Mouse (Mus musculus) frontal cortex, postnatal 10 days (tissue): ENCODE data around the gene Acp2.
A peak's percentile ranks its signal among the peaks of the same experiment; 100 is the strongest.

Experiments
- DNase-seq, 2 experiments: peaks; one replicate each; pipeline ENCODE4 v3.0.0; 2022; ENCODE audit warnings: low spot score in 2 of 2, mixed read lengths in 1 of 2

The Acp2 gene

GRCm38 (mm10) chr2:91256256-91257125 is 53.8 kb downstream of the Acp2 start:
- DNase-seq = peak in 1 of 2 experiments; percentile 50

GRCm38 (mm10) chr2:91257126-91257980 is 54.7 kb downstream of the Acp2 start:
- no peak for DNase-seq

GRCm38 (mm10) chr2:91258054-91258453 is 55.4 kb downstream of the Acp2 start:
- peak; percentile 60 to 64 for DNase-seq

- DNase-seq = no peak
Observed at GRCm38 (mm10) chr2:91258830-91259229, 56.1 kb downstream of the Acp2 start.

- no peak for DNase-seq
Observed at GRCm38 (mm10) chr2:91259493-91259892, 56.8 kb downstream of the Acp2 start.
